Mouse (Mus musculus): ENCODE results near the gene Slc27a3.
A peak's percentile ranks its signal among the peaks of the same experiment; 100 is the strongest.

Slc27a3 gene

GRCm38 (mm10) chr3:90391004-90391403 is 1.3 kb upstream of the Slc27a3 start:
- DNase-seq (ENCODE audit: low spot score), result peak; percentile 45

GRCm38 (mm10) chr3:90388726-90389510 is 820 bp downstream of the Slc27a3 start:
- DNase-seq (ENCODE audit: low spot score), result peak; percentile 71

- DNase-seq (ENCODE audit: low spot score), result no peak
These were observed 1.5 kb downstream of the Slc27a3 start for GRCm38 (mm10) chr3:90388192-90388591.

GRCm38 (mm10) chr3:90387483-90387882 is 2.3 kb downstream of the Slc27a3 start:
- peak; percentile 31 for DNase-seq (ENCODE audit: low spot score)

GRCm38 (mm10) chr3:90386817-90387216 is 2.9 kb downstream of the Slc27a3 start:
- no peak for DNase-seq (ENCODE audit: low spot score)

GRCm38 (mm10) chr3:90384851-90385375 is 4.8 kb downstream of the Slc27a3 start:
- no peak for DNase-seq (ENCODE audit: low spot score)

GRCm38 (mm10) chr3:90383690-90384089 is 6.0 kb downstream of the Slc27a3 start:
- DNase-seq (ENCODE audit: low spot score), result peak; percentile 87

GRCm38 (mm10) chr3:90381727-90382126 is 8.0 kb downstream of the Slc27a3 start:
- no peak for DNase-seq (ENCODE audit: low spot score)

GRCm38 (mm10) chr3:90378496-90378895 is 11.2 kb downstream of the Slc27a3 start:
- DNase-seq (ENCODE audit: low spot score), result no peak

- DNase-seq (ENCODE audit: low spot score), result peak; percentile 48
These were observed 13.5 kb downstream of the Slc27a3 start for GRCm38 (mm10) chr3:90376247-90376585.

GRCm38 (mm10) chr3:90375562-90376246 is 14.0 kb downstream of the Slc27a3 start:
- DNase-seq (ENCODE audit: low spot score), result peak; percentile 49

GRCm38 (mm10) chr3:90374368-90374767 is 15.4 kb downstream of the Slc27a3 start:
- DNase-seq (ENCODE audit: low spot score), result no peak

- DNase-seq (ENCODE audit: low spot score), result peak; percentile 88
These were observed 16.2 kb downstream of the Slc27a3 start for GRCm38 (mm10) chr3:90373432-90374028.

- no peak for DNase-seq (ENCODE audit: low spot score)
These were observed 16.9 kb downstream of the Slc27a3 start for GRCm38 (mm10) chr3:90372817-90373216.

GRCm38 (mm10) chr3:90371857-90372256 is 17.9 kb downstream of the Slc27a3 start:
- no peak for DNase-seq (ENCODE audit: low spot score)

- no peak for DNase-seq (ENCODE audit: low spot score)
These were observed 20.7 kb downstream of the Slc27a3 start for GRCm38 (mm10) chr3:90369041-90369440.

- DNase-seq (ENCODE audit: low spot score), result no peak
These were observed 22.6 kb downstream of the Slc27a3 start for GRCm38 (mm10) chr3:90367001-90367632.

GRCm38 (mm10) chr3:90362346-90362745 is 27.4 kb downstream of the Slc27a3 start:
- DNase-seq (ENCODE audit: low spot score), result no peak

- no peak for DNase-seq (ENCODE audit: low spot score)
These were observed 28.3 kb downstream of the Slc27a3 start for GRCm38 (mm10) chr3:90361476-90361875.

- no peak for DNase-seq (ENCODE audit: low spot score)
These were observed 30.5 kb downstream of the Slc27a3 start for GRCm38 (mm10) chr3:90359230-90359629.

- DNase-seq (ENCODE audit: low spot score), result no peak
These were observed 31.8 kb downstream of the Slc27a3 start for GRCm38 (mm10) chr3:90357959-90358358.

GRCm38 (mm10) chr3:90347847-90348246 is 41.9 kb downstream of the Slc27a3 start:
- DNase-seq (ENCODE audit: low spot score), result no peak

All from MN1 (cell line).